Mouse (Mus musculus): ENCODE data around the gene Pcyt1a. TPM values are rescaled to one million over a fixed set of nuclear protein-coding genes. Genes with fewer than 3 reads are reported as not detected.

Pcyt1a gene
- polyA plus RNA-seq (2011; ENCODE audit: insufficient read depth, insufficient read length, low replicate concordance, missing spikeins): 40.6 and 49.6 TPM in 2 replicates

- WGBS: under 1% methylated on average over 54 of the region's 54 CpGs
- Histone ChIP-seq H3K4me1 (ENCODE audit: control insufficient read depth, insufficient read depth, low read length) (no peaks in the 10 kb centered on the region; the same call in 1 of the 2 replicates), H3K4me3 (replicated peaks; ENCODE audit: control insufficient read depth, low read depth, low read length) (peak within 1 kb of the TSS; percentile 95), H3K27ac (ENCODE audit: control insufficient read depth, insufficient read depth, low read depth, low read length, poor library complexity) (peak within 1 kb of the TSS; percentile 95)
- no peak for TF ChIP-seq CTCF (IDR thresholded peaks at IDR 0.05; ENCODE audit: control insufficient read depth, insufficient read depth, low read length)
- TF ChIP-seq POLR2A (IDR thresholded peaks at IDR 0.05; ENCODE audit: borderline replicate concordance, control insufficient read depth, low read depth, low read length): peak; percentile 75
Observed at GRCm38 (mm10) chr16:32430474-32431046, at the start of gene Pcyt1a. Pcyt1a (plus strand) TSS chr16:32430921.

DNA sequence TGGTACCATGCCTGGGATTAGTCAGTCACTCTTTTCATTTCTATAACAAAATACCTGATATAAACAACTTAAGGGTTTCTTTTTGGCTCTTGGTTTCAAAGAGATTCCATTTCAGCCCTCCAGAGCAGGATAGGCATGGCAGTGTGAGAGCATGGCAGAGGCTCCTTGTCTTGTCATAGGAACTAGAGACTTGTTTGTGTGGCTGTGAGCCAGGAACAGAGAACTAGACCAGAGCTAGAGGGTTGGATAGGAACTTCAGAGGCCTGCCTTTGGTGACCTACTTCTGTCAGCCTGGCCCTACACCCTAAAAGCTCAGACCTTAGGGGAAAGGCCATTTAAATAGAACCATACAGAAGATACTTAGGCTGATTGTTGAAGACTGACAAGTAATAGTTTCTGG is 47.8 kb upstream of the Pcyt1a start:
- H3K4me1 ChIP-seq (ENCODE audit: control insufficient read depth, insufficient read depth, low read length): no peaks in the 10 kb centered on the region; the same call in 1 of the 2 replicates
- no peak overlapping the region for H3K27ac ChIP-seq (ENCODE audit: control insufficient read depth, insufficient read depth, low read depth, low read length, poor library complexity)
- H3K4me3 ChIP-seq (replicated peaks; ENCODE audit: control insufficient read depth, low read depth, low read length): no peak overlapping the region
- TF ChIP-seq CTCF (IDR thresholded peaks at IDR 0.05; ENCODE audit: control insufficient read depth, insufficient read depth, low read length) (no peak), POLR2A (IDR thresholded peaks at IDR 0.05; ENCODE audit: borderline replicate concordance, control insufficient read depth, low read depth, low read length) (no peak)

DNA sequence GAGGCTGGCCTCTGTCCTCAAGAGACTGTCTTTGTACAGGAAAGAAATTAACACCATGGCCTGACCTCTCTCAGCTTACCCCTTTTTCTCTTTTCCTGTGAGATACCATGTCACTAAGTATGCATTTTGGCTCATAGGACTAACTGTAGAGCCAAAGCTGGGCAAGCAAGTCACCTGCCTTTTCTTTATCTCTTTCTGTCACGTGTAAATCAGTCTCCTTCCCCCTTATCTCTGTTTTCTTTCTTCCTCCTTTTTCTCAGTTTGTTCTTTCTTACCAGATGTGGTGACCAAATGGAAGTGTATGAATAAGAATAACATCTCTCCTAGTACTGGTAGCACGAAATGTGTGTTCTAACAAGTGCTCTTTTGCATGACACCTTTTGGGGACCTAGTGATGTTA is 45.8 kb upstream of the Pcyt1a start:
- WGBS: 55% methylated on average over 2 of the region's 2 CpGs
- TF ChIP-seq POLR2A (IDR thresholded peaks at IDR 0.05; ENCODE audit: borderline replicate concordance, control insufficient read depth, low read depth, low read length): no peak
- no peak for TF ChIP-seq CTCF (IDR thresholded peaks at IDR 0.05; ENCODE audit: control insufficient read depth, insufficient read depth, low read length)
- Histone ChIP-seq H3K4me1 (ENCODE audit: control insufficient read depth, insufficient read depth, low read length) (no peaks in the 10 kb centered on the region; the same call in 1 of the 2 replicates), H3K4me3 (replicated peaks; ENCODE audit: control insufficient read depth, low read depth, low read length) (no peak overlapping the region), H3K27ac (ENCODE audit: control insufficient read depth, insufficient read depth, low read depth, low read length, poor library complexity) (no peak overlapping the region)

DNA sequence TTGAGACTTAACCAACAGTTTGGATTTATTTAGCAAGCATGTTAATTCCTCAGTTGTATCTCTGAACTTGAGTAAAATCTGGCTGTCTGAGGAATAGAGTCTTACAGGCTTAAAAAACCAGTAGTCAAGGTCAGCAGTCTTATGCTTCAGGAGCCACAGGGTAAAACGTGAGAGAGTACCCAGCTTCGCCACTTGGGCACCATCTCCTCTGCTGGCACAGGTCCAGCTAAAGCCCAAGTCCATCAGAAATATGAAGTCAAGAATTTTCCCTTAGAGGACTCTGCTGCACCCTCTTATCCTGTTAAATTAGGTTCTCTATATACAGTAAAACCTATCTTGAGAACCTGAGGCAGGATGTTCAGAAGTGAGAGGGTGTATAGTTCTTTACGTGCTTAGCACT is 43.9 kb upstream of the Pcyt1a start:
- no peak overlapping the region for H3K27ac ChIP-seq (ENCODE audit: control insufficient read depth, insufficient read depth, low read depth, low read length, poor library complexity)
- no peak overlapping the region for H3K4me3 ChIP-seq (replicated peaks; ENCODE audit: control insufficient read depth, low read depth, low read length)
- H3K4me1 ChIP-seq (ENCODE audit: control insufficient read depth, insufficient read depth, low read length): no peaks in the 10 kb centered on the region; the same call in 1 of the 2 replicates
- 70% methylated on average over 3 of the region's 3 CpGs for WGBS
- no peak for TF ChIP-seq CTCF (IDR thresholded peaks at IDR 0.05; ENCODE audit: control insufficient read depth, insufficient read depth, low read length)

DNA sequence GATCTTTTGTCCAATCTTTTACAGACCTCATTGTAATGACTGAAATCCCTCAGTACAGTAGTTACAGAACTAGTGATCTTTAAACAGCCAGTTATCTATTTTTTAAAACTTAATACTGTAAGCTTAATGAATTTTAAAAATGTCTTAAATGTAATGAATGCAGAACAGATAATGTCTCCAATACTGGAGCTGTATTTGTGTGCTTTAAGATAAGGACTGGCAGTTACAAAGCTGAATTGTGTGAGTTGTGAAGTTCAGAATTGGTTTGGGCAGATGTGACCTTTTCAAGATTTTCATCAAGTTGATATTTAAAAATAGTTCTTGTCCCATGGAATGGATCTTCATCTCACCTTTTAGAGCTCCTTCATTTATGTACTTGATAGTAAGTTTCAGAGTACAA is 41.7 kb upstream of the Pcyt1a start:
- Histone ChIP-seq H3K4me1 (ENCODE audit: control insufficient read depth, insufficient read depth, low read length) (no peaks in the 10 kb centered on the region; the same call in 1 of the 2 replicates), H3K4me3 (replicated peaks; ENCODE audit: control insufficient read depth, low read depth, low read length) (no peak overlapping the region), H3K27ac (ENCODE audit: control insufficient read depth, insufficient read depth, low read depth, low read length, poor library complexity) (no peak overlapping the region)
- TF ChIP-seq CTCF (IDR thresholded peaks at IDR 0.05; ENCODE audit: control insufficient read depth, insufficient read depth, low read length): no peak
- no peak for TF ChIP-seq POLR2A (IDR thresholded peaks at IDR 0.05; ENCODE audit: borderline replicate concordance, control insufficient read depth, low read depth, low read length)

DNA sequence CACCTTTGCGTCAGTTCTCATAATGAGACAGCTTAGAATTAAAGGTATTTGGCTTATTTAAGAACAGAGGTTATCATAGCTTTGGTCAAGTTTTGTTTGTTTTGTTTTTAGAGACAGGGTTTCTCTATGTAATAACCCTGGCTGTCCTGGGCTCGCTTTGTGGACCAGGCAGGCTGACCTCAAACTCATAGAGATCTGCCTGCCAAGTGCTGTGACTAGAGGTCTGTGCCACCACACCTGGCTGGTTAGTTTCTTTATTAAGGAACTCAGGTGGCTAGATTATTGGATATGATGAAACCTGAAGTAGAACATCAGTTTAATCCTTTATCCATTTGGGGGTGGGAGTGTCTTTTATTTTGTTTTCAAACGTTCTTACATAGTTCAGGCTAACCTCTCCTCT is 40.9 kb upstream of the Pcyt1a start:
- whole genome bisulfite sequencing: 78% methylated on average over 3 of the region's 3 CpGs
- Histone ChIP-seq H3K4me1 (ENCODE audit: control insufficient read depth, insufficient read depth, low read length) (no peaks in the 10 kb centered on the region; the same call in 1 of the 2 replicates), H3K4me3 (replicated peaks; ENCODE audit: control insufficient read depth, low read depth, low read length) (no peak overlapping the region), H3K27ac (ENCODE audit: control insufficient read depth, insufficient read depth, low read depth, low read length, poor library complexity) (no peak overlapping the region)
- TF ChIP-seq CTCF (IDR thresholded peaks at IDR 0.05; ENCODE audit: control insufficient read depth, insufficient read depth, low read length) (no peak), POLR2A (IDR thresholded peaks at IDR 0.05; ENCODE audit: borderline replicate concordance, control insufficient read depth, low read depth, low read length) (no peak)

DNA sequence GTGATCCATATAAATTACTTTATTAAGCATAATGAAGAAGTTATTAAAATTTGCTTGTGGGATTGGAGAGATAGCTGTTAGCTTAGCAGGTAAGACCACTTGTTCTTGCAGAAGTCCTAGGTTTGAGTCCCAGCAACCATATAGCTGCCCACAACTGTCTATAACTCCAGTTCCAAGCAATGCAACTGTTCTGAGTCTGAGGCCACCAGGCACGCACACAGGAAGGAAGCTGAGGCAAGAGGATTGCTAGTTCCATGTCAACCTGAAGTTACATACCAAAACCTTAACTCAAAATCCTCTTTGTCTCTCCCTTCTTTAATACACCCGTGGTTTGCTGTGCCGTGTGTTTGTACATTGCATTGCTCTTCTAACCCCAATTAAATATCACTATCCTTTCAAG is 39.8 kb upstream of the Pcyt1a start:
- WGBS: 44% methylated on average over 3 of the region's 3 CpGs
- TF ChIP-seq CTCF (IDR thresholded peaks at IDR 0.05; ENCODE audit: control insufficient read depth, insufficient read depth, low read length): no peak
- no peak for TF ChIP-seq POLR2A (IDR thresholded peaks at IDR 0.05; ENCODE audit: borderline replicate concordance, control insufficient read depth, low read depth, low read length)
- Histone ChIP-seq H3K4me3 (replicated peaks; ENCODE audit: control insufficient read depth, low read depth, low read length) (no peak overlapping the region), H3K4me1 (ENCODE audit: control insufficient read depth, insufficient read depth, low read length) (peaks cover under 1% of the 10 kb centered on the region; the same call in 1 of the 2 replicates), H3K27ac (ENCODE audit: control insufficient read depth, insufficient read depth, low read depth, low read length, poor library complexity) (no peak overlapping the region)

GRCm38 (mm10) chr16:32395679-32396540 is 34.8 kb upstream of the Pcyt1a start:
- Histone ChIP-seq H3K27ac (ENCODE audit: control insufficient read depth, insufficient read depth, low read depth, low read length, poor library complexity) (peak overlapping the region; percentile 14; the same call in 1 of the 2 replicates), H3K4me1 (ENCODE audit: control insufficient read depth, insufficient read depth, low read length) (peaks cover 1% of the 10 kb centered on the region; the same call in 1 of the 2 replicates), H3K4me3 (replicated peaks; ENCODE audit: control insufficient read depth, low read depth, low read length) (no peak overlapping the region)
- TF ChIP-seq POLR2A (IDR thresholded peaks at IDR 0.05; ENCODE audit: borderline replicate concordance, control insufficient read depth, low read depth, low read length) (no peak), CTCF (IDR thresholded peaks at IDR 0.05; ENCODE audit: control insufficient read depth, insufficient read depth, low read length) (no peak)
- 30% methylated on average over 6 of the region's 6 CpGs for WGBS

All from bone marrow, adult 2 months (tissue).